In the genomic region with DNA sequence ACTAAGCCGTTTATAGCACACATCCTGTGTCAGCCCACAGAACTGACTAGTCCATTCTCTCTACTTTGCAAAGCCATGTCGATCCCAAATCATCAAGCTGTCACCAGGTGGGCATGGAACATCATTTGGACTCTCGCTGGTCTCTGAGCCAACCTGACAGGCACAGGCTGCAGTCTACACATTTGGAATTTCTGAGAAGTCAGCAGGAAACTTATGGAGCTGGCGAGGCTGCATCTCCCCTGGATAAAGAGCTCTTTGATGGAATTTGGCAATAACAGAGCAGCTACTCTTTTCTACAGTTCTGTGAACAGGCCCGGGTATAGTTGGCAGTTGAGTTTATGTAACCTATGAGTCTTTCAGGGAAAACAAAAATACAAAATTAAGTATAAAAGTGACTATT, we compare ENCODE assay signal across 28 mouse cellular contexts.
DNase-seq lines count a peak whose midpoint lies in the region; ATAC-seq lines count a peak whose summit lies in the region.
"Had no signal": no experiment of that assay in that cellular context is flagged by ENCODE, and none has a peak within 500 bp of the region (broad histone marks: within the 10 kb centered on the region; RNA-seq: fewer than 3 reads in every experiment).

No protein-coding gene starts in this region.

- no peak overlapping the region for H3K9ac ChIP-seq in hindbrain, embryonic 15.5 days
- no peak overlapping the region for H3K9ac ChIP-seq in hindbrain, embryonic 11.5 days (ENCODE audit: low read depth, low read length)
- no peak overlapping the region for H3K9ac ChIP-seq in limb, embryonic 13.5 days
- no peak overlapping the region for H3K9ac ChIP-seq in embryonic facial prominence, embryonic 15.5 days
- H3K9ac ChIP-seq: embryonic facial prominence, embryonic 12.5 days; forebrain, embryonic 13.5 days; heart, embryonic 13.5 days; hindbrain, embryonic 12.5 days had no signal

- H3K4me3 ChIP-seq in hindbrain, embryonic 15.5 days: no peak overlapping the region
- no peak overlapping the region for H3K4me3 ChIP-seq in hindbrain, embryonic 11.5 days (ENCODE audit: low read depth, low read length)
- H3K4me3 ChIP-seq in limb, embryonic 13.5 days: no peak overlapping the region
- no peak overlapping the region for H3K4me3 ChIP-seq in limb, embryonic 10.5 days
- no peak overlapping the region for H3K4me3 ChIP-seq in embryonic facial prominence, embryonic 15.5 days (replicated peaks)
- H3K4me3 ChIP-seq: embryonic facial prominence, embryonic 12.5 days; forebrain, embryonic 10.5 days; forebrain, embryonic 13.5 days; heart, adult 2 months; heart, embryonic 10.5 days; heart, embryonic 13.5 days; hindbrain, embryonic 12.5 days had no signal

- H3K36me3 ChIP-seq in hindbrain, embryonic 15.5 days: no peaks in the 10 kb centered on the region
- H3K36me3 ChIP-seq in hindbrain, embryonic 11.5 days (ENCODE audit: control insufficient read depth, insufficient read depth, low read length): no peaks in the 10 kb centered on the region
- H3K36me3 ChIP-seq in limb, embryonic 13.5 days: no peaks in the 10 kb centered on the region
- H3K36me3 ChIP-seq in limb, embryonic 10.5 days: no peaks in the 10 kb centered on the region
- H3K36me3 ChIP-seq in embryonic facial prominence, embryonic 15.5 days: no peaks in the 10 kb centered on the region
- H3K36me3 ChIP-seq: embryonic facial prominence, embryonic 12.5 days; forebrain, embryonic 10.5 days; G1E; heart, embryonic 10.5 days; heart, embryonic 13.5 days; hindbrain, embryonic 12.5 days had no signal

- no peaks in the 10 kb centered on the region for H3K4me1 ChIP-seq in hindbrain, embryonic 15.5 days (replicated peaks)
- H3K4me1 ChIP-seq in hindbrain, embryonic 11.5 days (replicated peaks; ENCODE audit: control insufficient read depth, insufficient read depth, low read length): no peaks in the 10 kb centered on the region
- H3K4me1 ChIP-seq in limb, embryonic 13.5 days: no peaks in the 10 kb centered on the region
- no peaks in the 10 kb centered on the region for H3K4me1 ChIP-seq in limb, embryonic 10.5 days
- peaks cover 3% of the 10 kb centered on the region; the same call in 1 of the 2 replicates for H3K4me1 ChIP-seq in embryonic facial prominence, embryonic 15.5 days
- H3K4me1 ChIP-seq: embryonic facial prominence, embryonic 12.5 days; forebrain, embryonic 10.5 days; forebrain, embryonic 13.5 days; heart, embryonic 10.5 days; hindbrain, embryonic 12.5 days had no signal

- H3K27ac ChIP-seq in hindbrain, embryonic 15.5 days (replicated peaks): no peak overlapping the region
- H3K27ac ChIP-seq in hindbrain, embryonic 11.5 days (ENCODE audit: low read depth, low read length): no peak overlapping the region
- peak overlapping the region; percentile 33; the same call in 1 of the 2 replicates for H3K27ac ChIP-seq in limb, embryonic 13.5 days
- H3K27ac ChIP-seq in limb, embryonic 10.5 days: no peak overlapping the region
- H3K27ac ChIP-seq in embryonic facial prominence, embryonic 15.5 days (replicated peaks): 0 out of 2 replicates have a peak overlapping the region, but pooled peaks have one; percentile 29
- H3K27ac ChIP-seq: embryonic facial prominence, embryonic 12.5 days; forebrain, embryonic 10.5 days; forebrain, embryonic 13.5 days; heart, adult 2 months; heart, embryonic 10.5 days; heart, embryonic 13.5 days; hindbrain, embryonic 12.5 days had no signal

- peak; percentile 42; the same call in 1 of the 2 replicates for ATAC-seq in hindbrain, embryonic 15.5 days (ENCODE audit: low FRiP score, low read depth)
- ATAC-seq in hindbrain, embryonic 11.5 days (ENCODE audit: low FRiP score): no peak
- ATAC-seq in limb, embryonic 13.5 days (ENCODE audit: low FRiP score, low read depth): 0 out of 2 replicates have a peak, but pooled peaks have one; percentile 33
- no peak; the same call in 1 of the 2 replicates for ATAC-seq in embryonic facial prominence, embryonic 15.5 days (ENCODE audit: insufficient number of reproducible peaks, low FRiP score, low TSS enrichment, low read depth)
- ATAC-seq: forebrain, embryonic 13.5 days; forebrain, embryonic 16.5 days; inflammation-experienced regulatory T-cells, adult 6 months had no signal

- no peaks in the 10 kb centered on the region for H3K27me3 ChIP-seq in hindbrain, embryonic 15.5 days
- H3K27me3 ChIP-seq in hindbrain, embryonic 11.5 days (ENCODE audit: control insufficient read depth, insufficient read depth, low read length): no peaks in the 10 kb centered on the region
- no peaks in the 10 kb centered on the region for H3K27me3 ChIP-seq in limb, embryonic 13.5 days
- H3K27me3 ChIP-seq in limb, embryonic 10.5 days (ENCODE audit: low read depth, poor library complexity, severe bottlenecking): no peaks in the 10 kb centered on the region
- H3K27me3 ChIP-seq in embryonic facial prominence, embryonic 15.5 days: no peaks in the 10 kb centered on the region
- H3K27me3 ChIP-seq: CH12.LX; embryonic facial prominence, embryonic 12.5 days; forebrain, embryonic 13.5 days; heart, embryonic 13.5 days; hindbrain, embryonic 12.5 days had no signal

- no peak for DNase-seq in hindbrain, embryonic 11.5 days (ENCODE audit: low spot score)
- DNase-seq in limb, embryonic 10.5 days (ENCODE audit: low spot score): no peak
- peak; percentile 31 for DNase-seq in Muller cell, postnatal 12 days (ENCODE audit: inconsistent ontology term)
- DNase-seq in ovary, postnatal 14 days (ENCODE audit: low spot score): no peak
- DNase-seq: adrenal gland, adult 2 months; adrenal gland, postnatal 14 days; B cell, adult 2 months; cerebellum, adult 11-12 months; cerebellum, adult 8-10 months; cerebellum, postnatal 14 days; gastrocnemius, postnatal 10 days; gastrocnemius, postnatal 36 days; heart, adult 2 months; heart, postnatal 14 days; heart, postnatal 4 days had no signal

- WGBS in hindbrain, embryonic 15.5 days: 61% methylated on average over 5 of the region's 5 CpGs
- 77% methylated on average over 5 of the region's 5 CpGs for WGBS in hindbrain, embryonic 11.5 days
- 62% methylated on average over 5 of the region's 5 CpGs for WGBS in limb, embryonic 13.5 days
- WGBS in limb, embryonic 10.5 days: 79% methylated on average over 5 of the region's 5 CpGs
- WGBS in embryonic facial prominence, embryonic 15.5 days: 67% methylated on average over 5 of the region's 5 CpGs

- no peaks in the 10 kb centered on the region for H3K9me3 ChIP-seq in hindbrain, embryonic 15.5 days
- H3K9me3 ChIP-seq in hindbrain, embryonic 11.5 days (ENCODE audit: control insufficient read depth, low read length): no peaks in the 10 kb centered on the region
- H3K9me3 ChIP-seq in limb, embryonic 13.5 days: no peaks in the 10 kb centered on the region
- H3K9me3 ChIP-seq in limb, embryonic 10.5 days (replicated peaks): no peaks in the 10 kb centered on the region
- H3K9me3 ChIP-seq in embryonic facial prominence, embryonic 15.5 days (replicated peaks): no peaks in the 10 kb centered on the region
- H3K9me3 ChIP-seq: embryonic facial prominence, embryonic 12.5 days; forebrain, embryonic 10.5 days; forebrain, embryonic 13.5 days; G1E; heart, embryonic 10.5 days; heart, embryonic 13.5 days; hindbrain, embryonic 12.5 days had no signal

- H3K4me2 ChIP-seq in hindbrain, embryonic 15.5 days: no peak overlapping the region
- no peak overlapping the region for H3K4me2 ChIP-seq in hindbrain, embryonic 11.5 days (replicated peaks; ENCODE audit: low read depth, low read length)
- no peak overlapping the region for H3K4me2 ChIP-seq in limb, embryonic 13.5 days (replicated peaks)
- no peak overlapping the region for H3K4me2 ChIP-seq in embryonic facial prominence, embryonic 15.5 days (replicated peaks)
- H3K4me2 ChIP-seq: embryonic facial prominence, embryonic 12.5 days; forebrain, embryonic 13.5 days; heart, embryonic 13.5 days; hindbrain, embryonic 12.5 days had no signal

Comparison
In these comparisons a context has a peak if more than half of its experiments do, and no peak if none do; other contexts are left out.
1. ATAC-seq: peak in hindbrain, embryonic 15.5 days (single experiment) and limb, embryonic 13.5 days (single experiment); none in hindbrain, embryonic 11.5 days (single experiment) and embryonic facial prominence, embryonic 15.5 days (single experiment).
2. H3K27ac ChIP-seq: peak in limb, embryonic 13.5 days (single experiment) and embryonic facial prominence, embryonic 15.5 days (single experiment); none in hindbrain, embryonic 15.5 days (single experiment), hindbrain, embryonic 11.5 days (single experiment) and limb, embryonic 10.5 days (single experiment).